Mouse (Mus musculus): Measurements from ENCODE around the gene Them7.
A peak's percentile ranks its signal among the peaks of the same experiment; 100 is the strongest.

Them7 gene

DNA sequence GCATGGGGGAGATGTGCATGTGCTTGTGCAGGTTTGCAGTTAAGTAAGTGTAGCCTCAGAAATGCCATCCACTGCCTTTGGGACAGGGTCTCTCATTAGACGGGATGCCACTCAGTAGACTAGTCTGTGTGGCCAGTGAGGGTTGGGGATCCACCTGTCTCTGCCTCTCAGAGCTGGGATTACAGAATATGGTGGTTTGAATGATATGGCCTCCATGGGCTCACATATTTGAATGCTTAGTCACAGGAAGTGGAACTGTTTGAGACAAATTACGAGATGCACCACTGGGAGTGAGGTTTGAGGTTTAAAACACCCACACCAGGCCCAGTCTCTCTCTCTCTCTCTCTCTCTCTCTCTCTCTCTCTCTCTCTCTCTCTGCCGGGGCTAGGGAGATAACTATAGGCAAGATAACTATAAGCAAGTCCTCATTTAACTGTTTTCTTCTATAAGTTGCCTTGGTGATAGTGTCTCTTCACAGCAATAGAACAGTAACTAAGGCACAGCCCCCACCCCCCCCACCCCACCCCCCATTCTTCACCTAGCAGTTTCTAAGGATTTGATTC is 156.7 kb downstream of the Them7 start:
- DNase-seq = no peak

DNA sequence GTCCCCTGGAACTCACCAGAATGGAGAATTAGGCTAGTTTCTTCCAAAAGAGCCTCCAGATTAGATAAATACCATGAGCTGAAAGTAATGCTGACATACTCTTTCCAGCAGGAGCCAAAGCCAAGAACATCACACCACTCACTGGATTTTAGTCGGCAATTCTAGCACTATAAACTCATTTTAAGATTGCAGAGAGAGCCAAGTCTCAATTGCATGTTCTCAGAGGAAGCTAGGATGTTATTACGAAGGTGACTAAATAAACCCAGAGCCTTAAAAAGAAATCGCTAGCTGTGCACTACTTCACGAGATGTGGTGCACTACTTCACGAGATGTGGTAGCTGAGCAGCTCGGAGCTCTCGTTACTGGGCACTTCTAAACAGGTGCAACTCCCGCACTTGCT is 158.9 kb downstream of the Them7 start:
- no peak for DNase-seq

DNA sequence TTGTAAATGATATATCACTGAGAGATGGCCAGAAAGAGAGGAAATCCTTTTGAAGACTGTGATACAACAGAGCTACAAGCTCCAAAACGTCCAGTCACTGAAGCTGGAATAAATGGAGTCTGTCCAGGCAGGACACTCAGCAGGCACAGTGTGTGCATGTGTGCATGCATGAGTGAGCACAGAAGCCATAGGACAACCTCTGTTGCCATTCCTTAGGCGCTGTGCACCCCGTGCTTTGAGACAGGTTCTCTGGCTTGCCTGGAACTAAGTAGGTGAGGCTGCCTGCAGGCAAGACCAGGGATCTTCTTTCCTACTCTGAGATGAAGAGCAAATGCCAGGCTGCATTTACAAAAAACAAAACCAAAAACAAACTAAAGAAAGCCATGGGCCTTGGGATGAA is 160.9 kb downstream of the Them7 start:
- DNase-seq = no peak

DNA sequence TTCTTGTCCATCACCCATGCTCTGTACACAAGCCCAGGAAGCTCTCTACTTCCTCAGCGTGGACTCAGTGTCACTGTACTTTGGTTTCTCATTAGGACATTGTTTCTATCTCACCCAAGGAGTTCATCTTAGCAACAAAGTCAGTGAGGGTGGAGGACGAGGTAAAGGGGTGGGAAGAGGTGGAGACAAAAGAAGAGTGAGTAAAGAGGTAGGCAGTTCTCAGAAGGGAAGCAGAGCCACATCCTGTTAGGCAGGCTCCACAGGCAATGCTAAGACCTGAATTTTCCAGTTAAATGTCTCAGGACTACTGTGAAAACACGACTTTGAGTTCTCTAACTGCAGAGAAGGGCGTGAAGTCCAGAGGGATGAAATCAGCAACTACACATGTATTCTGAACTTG is 162.3 kb downstream of the Them7 start:
- no peak for DNase-seq

DNA sequence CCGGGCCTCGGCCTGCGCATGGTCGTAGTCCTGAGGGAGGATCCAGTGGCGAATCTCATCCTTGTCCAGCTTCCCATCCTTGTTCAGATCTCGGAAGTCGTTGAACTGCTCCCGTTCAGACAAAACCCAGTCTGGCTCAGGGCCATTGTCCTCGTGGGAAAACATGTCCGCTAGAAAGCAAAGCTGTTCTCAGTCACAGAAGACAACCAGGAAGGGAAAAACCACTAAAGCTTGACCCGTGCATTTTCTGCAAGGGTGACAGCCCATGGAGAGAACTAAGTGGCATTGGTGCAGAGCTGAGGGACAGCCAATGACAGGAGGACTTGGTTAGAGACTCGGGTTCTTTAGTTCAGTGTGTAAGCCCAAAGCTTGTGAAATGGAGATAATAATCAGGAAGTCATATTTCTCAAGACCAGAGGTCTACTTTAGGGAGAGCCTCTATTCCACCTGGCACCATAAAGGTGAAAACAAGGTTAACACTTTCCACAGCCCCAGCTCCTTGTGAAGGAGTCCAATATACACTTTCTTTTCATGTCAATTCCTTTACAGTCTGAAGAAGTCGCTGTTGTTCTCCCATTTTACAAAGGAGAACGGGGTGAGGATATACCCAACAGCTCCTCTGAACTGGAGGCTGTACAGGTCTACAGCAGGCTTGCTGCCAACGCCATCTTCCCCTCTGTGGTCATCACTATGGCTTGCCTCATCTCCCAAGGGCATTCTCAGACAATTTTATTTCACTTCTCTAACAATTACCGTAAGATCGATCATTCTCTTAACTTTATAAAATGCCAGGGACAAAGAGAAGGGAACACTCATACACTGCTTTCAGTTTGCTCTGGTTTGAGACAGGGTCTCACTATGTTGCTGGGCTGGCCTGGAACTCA is 165.1 kb downstream of the Them7 start:
- DNase-seq = no peak

DNA sequence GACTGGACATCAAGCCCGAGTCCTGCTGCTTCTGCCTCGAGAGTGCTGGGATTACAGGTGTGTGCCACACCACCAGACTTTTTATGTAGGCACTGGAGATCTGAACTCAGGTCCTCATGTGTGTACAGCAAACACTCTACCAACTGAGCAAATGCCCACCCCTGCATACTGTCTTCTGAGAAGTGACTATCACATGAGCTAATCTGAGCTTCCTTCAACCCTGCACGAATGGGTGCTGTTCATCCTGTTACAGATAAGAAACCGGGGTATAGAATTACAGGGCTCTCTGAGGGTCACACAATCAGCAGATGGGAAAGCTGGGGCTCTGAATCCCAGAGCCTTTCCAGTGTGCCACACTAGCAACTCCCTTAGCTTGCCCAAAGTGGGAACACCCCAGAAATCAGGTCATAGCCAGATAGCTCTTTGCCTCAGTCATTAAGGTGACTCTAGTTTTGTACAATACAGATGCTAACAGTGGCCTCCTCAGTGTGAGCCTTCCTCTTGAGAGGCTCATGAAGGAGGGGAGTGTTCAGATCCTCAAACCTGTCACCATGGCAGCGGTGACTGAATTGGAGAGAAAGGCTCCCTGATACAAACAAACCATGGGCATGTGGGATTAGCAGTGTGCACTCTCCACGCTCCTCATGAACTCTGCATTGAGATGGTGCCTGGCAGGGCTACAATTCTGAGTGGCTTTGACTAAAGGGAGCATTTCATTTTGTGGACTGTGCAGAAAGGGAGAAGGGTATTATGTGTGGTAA is 166.7 kb downstream of the Them7 start:
- DNase-seq = no peak

DNA sequence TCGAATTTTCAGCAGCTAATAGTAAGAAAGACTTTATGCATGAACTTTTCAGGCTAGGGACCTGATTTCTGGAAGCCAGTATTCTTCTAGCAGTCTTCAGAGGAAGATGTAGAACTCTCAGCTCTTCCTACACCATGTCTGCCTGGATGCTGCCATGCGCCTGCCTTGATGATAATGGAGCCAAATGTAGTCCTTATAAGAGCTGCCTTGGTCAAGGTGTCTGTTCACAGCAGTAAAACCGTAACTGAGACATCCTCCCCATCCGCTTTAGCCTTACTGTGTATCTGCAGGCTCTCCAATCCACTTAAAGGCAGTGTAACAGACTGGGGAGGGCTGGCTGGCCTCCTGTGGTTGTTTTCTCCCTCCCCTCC is 167.3 kb downstream of the Them7 start:
- DNase-seq = no peak

DNA sequence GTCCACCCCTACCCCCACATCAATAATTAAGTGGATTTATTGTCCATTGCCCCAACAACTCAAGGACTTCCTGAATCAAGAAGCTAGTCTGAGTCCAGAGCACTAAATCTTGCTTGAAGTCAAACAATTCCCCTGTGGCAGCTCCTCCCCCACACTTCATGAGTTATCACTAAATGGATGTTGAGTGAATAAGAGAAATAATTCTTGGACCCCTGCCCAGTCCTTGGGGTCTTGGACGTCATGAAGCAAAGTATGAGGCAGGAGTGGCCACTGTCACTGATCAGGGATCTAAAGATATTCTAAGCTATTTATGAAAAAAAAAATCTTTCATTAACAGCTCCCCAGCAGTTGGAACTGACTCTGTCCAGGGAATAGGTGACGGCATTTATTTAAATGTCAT is 168.4 kb downstream of the Them7 start:
- no peak for DNase-seq

DNA sequence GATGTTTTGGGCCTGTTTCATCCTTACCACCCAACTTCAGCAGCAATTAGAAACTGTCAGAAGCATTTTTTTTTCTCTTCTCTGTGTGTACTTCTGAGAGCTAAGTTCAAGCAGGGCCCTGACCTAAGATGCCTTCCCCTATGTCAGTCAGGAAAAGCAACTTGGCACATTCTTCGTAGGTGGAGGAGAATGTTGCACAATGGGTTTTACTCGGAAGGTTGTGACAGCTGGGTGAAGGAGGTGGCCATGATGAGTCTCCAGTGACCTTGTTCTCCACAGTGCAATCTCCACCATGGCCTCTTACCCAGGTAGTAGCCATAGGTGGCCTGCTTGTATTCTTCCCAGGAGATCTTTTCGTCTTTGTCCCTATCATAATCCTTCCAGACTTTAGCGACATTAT is 170.3 kb downstream of the Them7 start:
- DNase-seq = no peak

DNA sequence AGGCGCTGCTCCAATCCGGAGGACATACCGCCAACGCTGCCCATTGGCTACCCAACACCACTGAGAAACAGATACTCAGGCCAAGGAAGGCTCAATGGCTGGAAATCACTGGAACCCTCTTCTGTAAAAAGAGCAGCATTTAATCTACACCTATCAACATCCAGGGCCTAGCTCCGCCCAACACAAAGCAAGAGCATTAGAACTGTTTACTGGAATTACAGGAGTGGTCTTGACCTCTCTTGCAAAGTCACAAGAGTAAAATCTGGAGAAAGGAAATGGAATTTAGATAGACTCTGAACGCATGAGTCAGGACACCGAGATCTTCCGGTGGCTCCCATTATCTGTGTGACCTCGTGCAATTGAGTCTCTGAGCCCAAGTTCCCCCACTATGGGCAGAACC is 171.9 kb downstream of the Them7 start:
- DNase-seq = no peak

DNA sequence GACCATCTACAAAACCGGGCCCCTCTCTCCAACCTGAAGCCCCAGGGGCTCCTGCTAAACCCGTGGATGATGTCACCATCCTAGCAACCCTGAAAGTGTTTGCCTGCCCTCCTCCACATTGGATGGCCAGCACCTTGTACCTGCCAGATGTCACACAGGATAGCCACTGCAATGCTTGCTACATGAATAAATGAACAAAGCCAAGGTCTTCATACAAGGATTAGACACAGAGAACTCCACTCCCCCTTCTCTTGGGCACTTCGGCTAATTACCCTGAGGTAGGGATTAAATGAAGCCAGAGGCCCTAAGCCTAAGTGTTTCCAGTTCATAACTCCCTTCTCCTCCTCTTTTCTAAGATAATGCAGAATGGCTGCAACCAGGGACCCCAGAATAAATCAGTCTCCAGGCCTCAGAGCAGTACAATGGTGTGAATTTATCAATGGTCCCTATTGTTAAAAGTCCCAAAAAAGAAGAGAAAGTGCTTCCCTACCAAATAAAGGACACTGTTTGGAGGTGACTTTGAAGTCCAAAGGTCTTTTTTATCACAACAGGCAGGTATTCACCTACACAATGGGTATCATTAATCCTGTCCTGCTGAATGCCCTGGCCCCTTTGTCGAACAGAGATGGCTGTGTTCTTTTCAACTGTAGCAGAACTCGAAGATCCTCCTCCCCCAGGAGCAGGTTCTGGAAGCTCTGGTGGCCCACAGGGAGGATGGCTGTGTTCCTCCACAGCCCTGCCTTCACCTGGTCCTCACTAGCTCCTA is 173.5 kb downstream of the Them7 start:
- no peak for DNase-seq

DNA sequence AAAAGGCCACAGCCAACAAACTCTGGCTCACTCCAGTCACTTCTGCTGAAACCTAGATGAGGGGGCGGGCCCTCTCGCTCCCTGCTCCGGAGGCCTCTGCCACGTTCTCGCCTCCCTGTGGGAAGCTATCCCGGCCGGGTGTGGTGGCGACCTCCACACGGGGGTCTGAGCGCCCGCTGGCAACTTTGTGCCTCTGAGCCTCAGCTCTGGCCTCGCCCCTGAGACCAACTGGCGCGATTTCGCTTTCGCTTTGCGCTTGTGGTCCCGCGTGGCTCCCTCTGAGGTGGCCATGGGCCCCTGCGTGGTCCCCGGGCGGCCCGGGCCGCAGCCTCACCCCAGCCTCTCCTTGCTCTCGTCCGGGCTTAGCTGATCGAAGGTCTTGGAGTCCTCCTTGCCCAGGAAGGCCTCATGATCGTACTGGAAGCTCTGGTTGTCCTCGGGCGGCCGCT is 174.5 kb downstream of the Them7 start:
- DNase-seq = peak; percentile 35

DNA sequence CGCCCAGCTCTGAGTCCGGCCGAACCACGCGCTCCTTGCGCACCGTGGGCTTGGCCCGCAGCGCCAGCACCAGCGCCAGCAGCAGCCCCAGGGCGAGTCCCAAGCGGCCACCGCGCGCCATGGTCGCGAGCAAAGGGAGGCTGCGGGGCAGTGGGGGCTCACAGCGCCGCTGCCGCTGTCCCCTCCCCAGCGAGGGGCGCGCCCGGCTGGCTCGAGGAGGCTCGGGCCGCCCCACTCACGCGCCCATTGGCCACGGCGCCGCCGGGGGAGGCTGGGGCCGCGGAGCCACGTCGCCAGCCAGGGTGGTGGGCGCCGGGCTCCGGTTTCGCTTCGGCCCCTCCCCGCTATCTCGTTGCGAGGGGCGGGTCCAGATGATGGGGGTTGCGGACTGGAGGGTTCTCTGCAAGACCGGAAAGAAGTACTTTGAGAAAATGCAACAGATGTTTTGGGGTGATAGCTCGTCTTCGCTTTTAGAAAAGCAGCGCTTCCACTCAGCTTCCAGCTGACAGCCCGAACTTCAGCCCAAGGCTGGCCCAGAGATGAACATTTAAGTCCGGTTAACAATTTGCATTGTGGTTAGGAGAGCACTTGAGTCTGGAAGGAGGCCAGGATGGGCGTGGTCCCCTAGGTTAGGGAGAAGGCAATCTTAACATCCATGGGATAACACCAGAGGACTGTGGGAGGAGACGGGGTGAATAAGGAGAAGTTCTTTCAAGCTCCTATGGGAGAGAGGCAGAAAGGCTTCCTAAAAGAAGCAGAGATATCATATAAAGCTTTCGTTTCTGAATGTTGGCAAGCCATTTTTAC is 175.2 kb downstream of the Them7 start, which contains the start of gene Rcn1:
TSS of gene Rcn1 (minus strand) at position 235 of the 807 bp plus-strand sequence.
- DNase-seq = peak; percentile 64

DNA sequence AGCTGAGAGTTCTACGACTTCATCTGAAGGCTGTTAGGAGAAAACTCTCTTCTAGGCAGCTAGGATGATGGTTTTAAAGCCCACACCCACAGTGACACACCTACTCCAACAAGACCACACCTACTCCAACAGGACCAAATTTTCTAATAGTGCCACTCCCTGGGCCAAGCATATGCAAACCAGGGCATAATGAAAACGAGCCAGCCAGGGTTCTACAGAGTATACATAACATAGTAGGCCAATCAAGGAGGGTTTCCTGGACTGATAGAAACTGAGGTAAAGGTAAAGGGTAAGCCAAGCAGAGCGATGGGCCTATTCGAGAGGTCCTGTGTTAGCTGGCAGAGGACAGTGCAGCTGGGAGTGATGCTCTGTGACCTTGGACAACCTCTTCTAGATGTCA is 176.4 kb downstream of the Them7 start:
- DNase-seq = no peak

DNA sequence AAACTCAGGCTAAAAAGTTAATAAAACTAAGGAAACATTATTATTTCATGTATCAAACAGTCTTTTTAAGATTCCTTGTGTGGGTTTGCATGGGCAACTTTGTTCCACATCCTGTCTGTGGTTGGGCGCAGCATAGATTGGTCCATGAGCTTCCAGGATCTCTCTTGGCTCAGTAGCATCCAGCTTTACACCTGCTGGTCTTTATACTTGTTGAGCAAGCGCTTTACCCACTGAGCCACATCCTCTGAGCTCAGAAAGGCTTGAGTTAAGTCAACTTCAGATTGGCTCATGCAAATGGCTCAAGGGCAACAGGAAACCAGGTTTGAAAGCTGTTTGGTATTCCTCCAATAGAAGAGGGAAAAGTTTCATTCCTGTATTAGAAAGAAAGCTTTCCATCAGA is 178.1 kb downstream of the Them7 start:
- no peak for DNase-seq

DNA sequence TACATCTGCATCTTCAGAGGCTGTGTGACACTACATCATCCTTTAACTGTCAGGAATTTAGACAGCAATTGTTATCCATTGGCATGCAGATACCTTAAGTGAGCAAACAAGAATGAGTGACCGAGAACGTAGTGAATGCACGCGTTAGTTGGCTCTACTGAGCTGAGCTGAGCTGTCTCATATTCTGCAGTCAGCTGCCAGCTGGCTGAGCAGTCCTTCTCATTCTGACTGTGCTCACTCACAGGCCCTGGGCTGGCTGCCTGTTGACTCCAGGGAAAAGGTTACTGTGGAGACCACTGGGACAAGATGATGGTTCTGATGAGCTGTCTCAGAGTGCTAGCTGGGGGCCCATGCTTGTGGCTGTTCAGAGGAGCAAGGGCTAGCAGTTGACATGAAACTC is 184.4 kb downstream of the Them7 start:
- peak; percentile 22 for DNase-seq

DNA sequence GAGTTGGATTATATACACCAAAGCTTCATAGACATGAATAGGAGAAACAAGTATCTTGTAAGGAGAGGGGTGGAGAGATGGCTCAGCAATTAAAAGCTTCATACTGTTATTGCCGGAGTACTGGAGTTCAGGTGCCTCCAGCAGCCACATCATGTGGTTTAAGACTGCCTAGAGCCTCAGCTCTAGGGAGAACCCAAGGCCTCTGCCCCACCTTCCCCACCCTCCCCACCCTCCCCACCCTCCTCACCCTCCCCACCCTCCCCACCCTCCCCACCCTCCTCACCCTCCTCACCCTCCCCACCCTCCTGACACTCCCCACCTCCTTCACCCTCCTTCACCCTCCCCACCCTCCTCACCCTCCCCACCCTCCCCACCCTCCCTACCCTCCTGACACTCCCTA is 185.1 kb downstream of the Them7 start:
- DNase-seq = no peak

DNA sequence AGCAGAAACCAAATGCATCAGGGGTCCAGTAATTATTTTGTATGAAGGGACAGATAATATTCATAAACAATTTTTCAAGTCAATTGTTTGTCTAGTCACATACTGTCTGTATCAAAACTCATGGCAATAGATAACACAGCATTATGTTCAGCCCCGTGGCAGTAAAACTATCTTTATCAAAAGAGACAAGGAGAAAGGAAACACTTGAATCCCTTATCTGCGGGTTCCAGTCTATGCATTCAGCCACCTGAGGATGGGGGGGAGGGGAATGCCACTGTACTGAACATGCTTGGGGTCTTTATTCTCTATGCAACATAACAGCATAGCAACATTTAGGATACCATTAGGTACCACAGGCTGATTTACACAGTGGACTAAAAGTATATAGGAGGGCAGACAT is 190.2 kb downstream of the Them7 start:
- DNase-seq = no peak

DNA sequence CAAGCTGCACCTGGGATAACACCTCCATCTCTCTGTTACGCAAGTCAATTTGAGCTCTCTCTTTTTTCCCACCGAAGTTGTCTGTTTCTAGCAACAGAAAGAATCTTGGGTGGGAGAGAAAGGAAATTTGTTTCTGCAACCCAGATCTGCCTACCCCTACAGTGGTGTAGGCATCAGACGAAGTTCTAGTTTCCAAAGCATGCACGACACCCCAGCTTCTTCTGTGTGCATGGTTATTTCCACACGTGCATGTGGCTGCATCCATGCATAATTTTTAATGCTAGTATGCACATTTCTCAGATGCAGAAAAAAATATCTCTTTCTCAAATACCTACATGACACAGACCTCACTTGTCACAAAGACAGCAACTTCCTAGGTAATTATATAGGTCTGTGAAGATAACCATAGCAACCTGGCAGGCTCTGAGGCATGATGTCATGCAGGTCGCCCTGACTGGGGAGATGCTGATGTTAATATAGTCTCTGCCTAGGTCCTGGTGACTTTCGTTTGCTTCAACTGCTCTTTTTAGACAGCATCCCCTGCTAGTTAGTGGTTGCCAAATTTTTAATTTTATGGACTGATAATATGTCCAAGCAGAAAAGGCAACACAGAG is 192.0 kb downstream of the Them7 start:
- no peak for DNase-seq

DNA sequence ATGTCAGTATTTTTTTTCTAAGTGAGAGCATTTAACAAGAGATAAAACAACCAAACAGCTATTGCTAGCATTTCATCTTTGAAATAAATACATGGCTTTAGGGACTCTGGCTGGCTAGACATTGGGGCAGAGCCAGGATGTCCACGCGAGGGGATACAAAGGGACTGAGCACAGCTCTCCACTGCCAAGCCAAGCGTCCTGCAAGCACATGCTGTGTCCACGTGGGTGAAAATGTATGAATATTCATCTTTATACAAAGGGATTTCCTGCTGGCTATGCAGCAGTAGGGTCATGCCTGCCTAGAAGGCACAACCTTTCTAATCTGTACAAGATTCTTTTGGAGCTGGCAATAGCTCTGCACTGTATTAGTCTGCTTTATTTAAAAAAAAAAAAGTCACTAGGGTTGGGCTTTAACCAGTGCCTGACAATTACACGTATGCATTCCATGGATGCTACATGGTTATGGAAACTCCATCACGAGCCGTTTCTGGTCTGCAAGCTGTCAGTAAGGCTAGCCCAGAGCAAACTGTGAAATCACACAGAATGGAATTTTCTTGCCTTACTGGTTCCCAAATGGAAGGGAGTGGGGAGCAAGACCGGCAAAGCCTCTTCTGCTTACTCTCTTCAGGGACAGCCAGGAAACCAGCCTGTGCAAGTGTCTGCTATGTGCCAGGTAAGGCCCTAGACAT is 192.7 kb downstream of the Them7 start:
- peak; percentile 55 for DNase-seq

DNA sequence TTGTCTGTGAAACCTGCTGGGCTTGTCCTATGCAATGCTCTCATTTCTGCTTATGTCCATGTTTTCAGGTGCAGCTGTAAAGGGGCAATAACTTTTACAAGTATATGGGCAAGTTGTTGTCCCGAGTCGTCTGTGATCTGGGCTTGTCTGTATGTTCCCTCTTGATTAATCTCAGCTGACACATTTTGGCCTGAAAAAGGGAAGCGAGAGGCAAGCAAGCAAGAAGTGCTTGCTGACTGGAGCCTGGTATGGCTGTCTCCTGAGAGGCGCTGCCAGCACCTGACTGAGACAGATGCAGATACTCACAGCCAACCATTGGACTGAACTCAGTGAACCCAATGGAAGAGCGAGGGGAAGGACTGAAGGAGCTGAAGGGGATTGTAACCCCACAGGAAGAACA is 193.5 kb downstream of the Them7 start:
- DNase-seq = no peak

Data from right cerebral cortex, postnatal 4 days (tissue).